Mouse (Mus musculus) heart, adult 10 weeks (tissue): ENCODE data around the gene Schip1. TPM values are rescaled to one million over a fixed set of nuclear protein-coding genes. Genes with fewer than 3 reads are reported as not detected.

Experiments
- polyA plus RNA-seq: library from polyadenylated mRNA; stranded (reverse); fragments of 350-450 nt; fragmentation: Illumina TruSeq; extraction: RNeasy Lipid Tissue Mini Kit (QIAGEN cat#74804); gene quantifications from one replicate; pipeline ENCODE4 v1.2.3, GENCODE M21; 2014; ENCODE audit warnings: low read depth, low replicate concordance

Schip1 gene
- polyA plus RNA-seq, result 138 TPM

GRCm38 (mm10) chr3:68064731-68065130 lies at the start of gene Schip1:
Gene Schip1 (plus strand): TSS chr3:68064802.

Other genes starting within 250 kb of the Schip1 start
- gene Iqcj, start 172.6 kb upstream of the Schip1 start, polyA plus RNA-seq, result not detected
- gene Iqschfp, start 172.6 kb upstream of the Schip1 start, polyA plus RNA-seq, result not detected